Mouse (Mus musculus): ENCODE measurements at regions not wholly inside any gene's neighbourhood (a gene's known extent, or its start where the extent isn't known, plus 50 kb on each side); places are given as distances from the start of the nearest gene placed in this dataset.

- Histone ChIP-seq H3K27ac (ENCODE audit: low read depth, low read length) (no peak overlapping the region), H3K4me2 (ENCODE audit: low read depth, low read length, severe bottlenecking) (no peak overlapping the region), H3K36me3 (ENCODE audit: control insufficient read depth, insufficient read depth, low read length) (no peaks in the 10 kb centered on the region), H3K27me3 (ENCODE audit: control insufficient read depth, insufficient read depth, low read length) (no peaks in the 10 kb centered on the region), H3K9ac (ENCODE audit: low read length) (no peak overlapping the region), H3K4me3 (ENCODE audit: low read depth, low read length) (no peak overlapping the region), H3K4me1 (replicated peaks; ENCODE audit: control insufficient read depth, insufficient read depth, low read length) (no peaks in the 10 kb centered on the region), H3K9me3 (ENCODE audit: control insufficient read depth, low read length) (no peaks in the 10 kb centered on the region)
- DNase-seq (ENCODE audit: low spot score) = peak; percentile 51
- ATAC-seq (replicated peaks; ENCODE audit: low FRiP score) = peak; percentile 33; the same call in 1 of the 2 replicates
- 60% methylated on average over 6 of the region's 6 CpGs for WGBS
These were observed 366.0 kb upstream of the 2610301B20Rik start for GRCm38 (mm10) chr4:10508163-10508821.

DNA sequence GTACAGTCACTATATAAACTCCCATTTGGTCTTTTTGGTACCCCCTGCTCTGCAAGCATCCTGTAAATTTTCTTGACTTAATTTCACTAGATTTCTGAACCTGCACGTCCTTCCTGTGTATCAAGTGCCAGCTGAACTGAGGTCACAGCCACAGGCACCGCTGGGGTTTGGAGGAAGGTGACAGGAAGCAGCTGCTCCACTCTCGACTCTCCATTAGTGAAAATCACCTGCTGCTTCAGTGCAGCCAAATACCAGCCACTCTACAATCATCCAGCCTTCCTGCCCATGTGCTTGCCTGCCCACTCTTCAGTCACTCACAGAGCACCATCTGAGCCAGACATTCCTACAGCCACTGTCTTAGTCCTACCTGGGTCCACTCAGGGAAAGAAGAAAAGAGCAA lies 364.3 kb upstream of the 2610301B20Rik start:
- Histone ChIP-seq H3K36me3 (ENCODE audit: control insufficient read depth, insufficient read depth, low read length) (no peaks in the 10 kb centered on the region), H3K9ac (ENCODE audit: low read length) (no peak overlapping the region), H3K9me3 (ENCODE audit: control insufficient read depth, low read length) (no peaks in the 10 kb centered on the region), H3K27ac (ENCODE audit: low read depth, low read length) (no peak overlapping the region), H3K4me1 (replicated peaks; ENCODE audit: control insufficient read depth, insufficient read depth, low read length) (no peaks in the 10 kb centered on the region), H3K4me3 (ENCODE audit: low read depth, low read length) (no peak overlapping the region), H3K4me2 (ENCODE audit: low read depth, low read length, severe bottlenecking) (no peak overlapping the region), H3K27me3 (ENCODE audit: control insufficient read depth, insufficient read depth, low read length) (no peaks in the 10 kb centered on the region)
- 67% methylated on average over 3 of the region's 3 CpGs for WGBS
- no peak for ATAC-seq (replicated peaks; ENCODE audit: low FRiP score)
- DNase-seq (ENCODE audit: low spot score) = no peak

DNA sequence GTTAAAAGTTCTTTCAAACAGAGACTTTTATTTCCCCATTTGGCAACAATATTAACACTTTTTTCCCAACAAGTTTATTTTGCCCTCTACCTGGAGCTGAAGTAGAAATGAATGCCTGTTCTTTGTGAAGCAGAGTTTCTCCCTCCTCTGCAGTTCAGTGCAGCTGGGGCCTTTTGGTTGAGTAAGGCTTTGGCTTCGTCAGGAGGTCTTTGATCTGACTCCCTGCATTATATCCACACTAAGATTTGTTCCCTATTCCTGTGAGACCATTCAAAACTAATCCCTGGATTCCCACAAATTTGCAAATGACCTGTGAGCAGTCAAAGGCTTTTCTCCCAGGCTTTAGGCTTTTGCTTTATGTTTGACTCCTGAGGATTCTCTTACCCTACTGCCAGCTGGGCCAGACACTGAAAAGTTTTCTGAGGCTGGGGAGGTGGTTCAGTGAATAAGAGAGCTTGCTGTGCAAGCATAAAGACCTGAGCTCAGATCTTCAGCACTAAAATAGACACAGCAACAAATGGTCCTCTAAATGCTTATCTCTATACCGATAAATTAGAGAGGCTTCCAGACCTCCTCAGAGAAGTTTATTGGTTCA lies 323.5 kb upstream of the 2610301B20Rik start:
- no peak for DNase-seq (ENCODE audit: low spot score)
- H3K4me3 ChIP-seq (ENCODE audit: low read depth, low read length) = no peak overlapping the region
- H3K4me2 ChIP-seq (ENCODE audit: low read depth, low read length, severe bottlenecking) = no peak overlapping the region
- no peaks in the 10 kb centered on the region for H3K4me1 ChIP-seq (replicated peaks; ENCODE audit: control insufficient read depth, insufficient read depth, low read length)
- ATAC-seq (replicated peaks; ENCODE audit: low FRiP score) = peak; percentile 63; the same call in 1 of the 2 replicates
- H3K27me3 ChIP-seq (ENCODE audit: control insufficient read depth, insufficient read depth, low read length) = no peaks in the 10 kb centered on the region
- peak overlapping the region; percentile 18; the same call in 1 of the 2 replicates for H3K27ac ChIP-seq (ENCODE audit: low read depth, low read length)
- H3K9me3 ChIP-seq (ENCODE audit: control insufficient read depth, low read length) = no peaks in the 10 kb centered on the region
- no peak overlapping the region for H3K9ac ChIP-seq (ENCODE audit: low read length)
- H3K36me3 ChIP-seq (ENCODE audit: control insufficient read depth, insufficient read depth, low read length) = no peaks in the 10 kb centered on the region
- WGBS = 12% methylated on average over 2 of the region's 2 CpGs

DNA sequence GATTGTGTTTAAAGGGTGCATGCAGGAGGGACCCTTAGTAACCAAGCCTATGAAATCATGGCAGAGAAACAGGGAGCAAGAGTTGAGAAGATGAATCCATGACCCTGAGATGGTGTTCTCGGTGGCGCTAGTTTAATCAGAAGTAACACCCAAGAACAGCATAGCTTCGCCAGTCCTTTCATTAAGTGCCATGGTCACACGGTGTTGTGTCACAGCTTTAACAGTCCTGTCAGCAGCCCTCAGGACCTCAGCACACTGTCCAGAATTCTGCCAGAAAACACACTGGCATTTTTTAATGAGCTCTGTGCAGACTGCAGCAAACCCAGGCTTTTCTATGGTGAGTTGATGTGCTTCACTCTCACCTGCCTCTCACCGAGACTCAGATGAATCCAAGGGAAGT lies 320.6 kb upstream of the 2610301B20Rik start:
- WGBS = 92% methylated on average over 5 of the region's 5 CpGs
- H3K9me3 ChIP-seq (ENCODE audit: control insufficient read depth, low read length) = no peaks in the 10 kb centered on the region
- no peaks in the 10 kb centered on the region for H3K27me3 ChIP-seq (ENCODE audit: control insufficient read depth, insufficient read depth, low read length)
- H3K4me3 ChIP-seq (ENCODE audit: low read depth, low read length) = no peak overlapping the region
- DNase-seq (ENCODE audit: low spot score) = no peak
- ATAC-seq (replicated peaks; ENCODE audit: low FRiP score) = no peak
- H3K4me2 ChIP-seq (ENCODE audit: low read depth, low read length, severe bottlenecking) = no peak overlapping the region
- H3K27ac ChIP-seq (ENCODE audit: low read depth, low read length) = no peak overlapping the region
- H3K9ac ChIP-seq (ENCODE audit: low read length) = no peak overlapping the region
- no peaks in the 10 kb centered on the region for H3K36me3 ChIP-seq (ENCODE audit: control insufficient read depth, insufficient read depth, low read length)
- no peaks in the 10 kb centered on the region for H3K4me1 ChIP-seq (replicated peaks; ENCODE audit: control insufficient read depth, insufficient read depth, low read length)

- no peak overlapping the region for H3K4me3 ChIP-seq (ENCODE audit: low read depth, low read length)
- WGBS = 83% methylated on average over 3 of the region's 3 CpGs
- no peaks in the 10 kb centered on the region for H3K36me3 ChIP-seq (ENCODE audit: control insufficient read depth, insufficient read depth, low read length)
- no peak overlapping the region for H3K9ac ChIP-seq (ENCODE audit: low read length)
- H3K4me1 ChIP-seq (replicated peaks; ENCODE audit: control insufficient read depth, insufficient read depth, low read length) = no peaks in the 10 kb centered on the region
- ATAC-seq (replicated peaks; ENCODE audit: low FRiP score) (no peak), DNase-seq (ENCODE audit: low spot score) (no peak)
- no peak overlapping the region for H3K27ac ChIP-seq (ENCODE audit: low read depth, low read length)
- H3K4me2 ChIP-seq (ENCODE audit: low read depth, low read length, severe bottlenecking) = no peak overlapping the region
- no peaks in the 10 kb centered on the region for H3K27me3 ChIP-seq (ENCODE audit: control insufficient read depth, insufficient read depth, low read length)
- no peaks in the 10 kb centered on the region for H3K9me3 ChIP-seq (ENCODE audit: control insufficient read depth, low read length)
These were observed 314.2 kb upstream of the 2610301B20Rik start for GRCm38 (mm10) chr4:10560078-10560477.

- Histone ChIP-seq H3K27me3 (ENCODE audit: control insufficient read depth, insufficient read depth, low read length) (no peaks in the 10 kb centered on the region), H3K4me2 (ENCODE audit: low read depth, low read length, severe bottlenecking) (no peak overlapping the region), H3K27ac (ENCODE audit: low read depth, low read length) (no peak overlapping the region), H3K9ac (ENCODE audit: low read length) (no peak overlapping the region), H3K9me3 (ENCODE audit: control insufficient read depth, low read length) (no peaks in the 10 kb centered on the region), H3K36me3 (ENCODE audit: control insufficient read depth, insufficient read depth, low read length) (no peaks in the 10 kb centered on the region), H3K4me1 (replicated peaks; ENCODE audit: control insufficient read depth, insufficient read depth, low read length) (no peaks in the 10 kb centered on the region), H3K4me3 (ENCODE audit: low read depth, low read length) (no peak overlapping the region)
- DNase-seq (ENCODE audit: low spot score) (no peak), ATAC-seq (replicated peaks; ENCODE audit: low FRiP score) (no peak)
- WGBS = 88% methylated on average over 10 of the region's 10 CpGs
These were observed 269.8 kb upstream of the 2610301B20Rik start for GRCm38 (mm10) chr4:10604513-10604912.

DNA sequence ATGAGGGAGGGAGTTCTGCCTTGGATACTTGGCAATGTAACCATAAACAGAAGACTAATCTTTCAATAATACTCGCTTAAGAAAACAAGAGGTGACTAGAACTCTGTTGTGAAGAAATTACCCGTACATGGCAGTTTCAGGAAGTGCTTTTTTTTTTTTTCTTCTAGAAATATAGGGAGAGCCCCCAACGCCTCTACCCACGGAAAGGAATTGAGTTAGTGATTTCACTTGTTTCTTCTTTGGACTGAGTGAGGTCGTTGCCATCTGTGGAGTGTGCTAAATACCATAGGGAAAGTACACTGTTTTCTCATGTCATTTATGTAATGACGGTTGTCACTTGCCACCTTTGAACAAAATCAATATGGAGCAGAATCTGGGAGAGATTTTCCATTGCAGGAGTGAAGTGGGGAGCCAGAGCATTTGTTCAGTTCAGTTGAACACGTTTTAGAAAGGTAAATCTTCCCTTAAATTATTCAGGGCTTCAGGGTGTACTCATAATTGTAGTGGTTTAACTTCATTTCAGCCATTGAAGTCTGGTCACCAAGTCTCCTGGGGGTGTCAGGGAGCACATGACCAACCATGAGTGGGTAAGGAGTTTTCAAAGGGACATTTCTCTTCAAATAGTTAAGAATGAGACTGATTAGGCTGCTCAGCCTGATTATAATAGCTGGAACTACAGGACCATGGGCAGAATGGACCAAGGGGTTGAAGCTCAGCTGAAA lies 266.3 kb upstream of the 2610301B20Rik start:
- no peak overlapping the region for H3K4me3 ChIP-seq (ENCODE audit: low read depth, low read length)
- no peaks in the 10 kb centered on the region for H3K9me3 ChIP-seq (ENCODE audit: control insufficient read depth, low read length)
- no peak overlapping the region for H3K27ac ChIP-seq (ENCODE audit: low read depth, low read length)
- DNase-seq (ENCODE audit: low spot score) = no peak
- H3K4me1 ChIP-seq (replicated peaks; ENCODE audit: control insufficient read depth, insufficient read depth, low read length) = no peaks in the 10 kb centered on the region
- no peak overlapping the region for H3K4me2 ChIP-seq (ENCODE audit: low read depth, low read length, severe bottlenecking)
- 85% methylated on average over 7 of the region's 7 CpGs for WGBS
- ATAC-seq (replicated peaks; ENCODE audit: low FRiP score) = no peak
- no peaks in the 10 kb centered on the region for H3K36me3 ChIP-seq (ENCODE audit: control insufficient read depth, insufficient read depth, low read length)
- no peak overlapping the region for H3K9ac ChIP-seq (ENCODE audit: low read length)
- no peaks in the 10 kb centered on the region for H3K27me3 ChIP-seq (ENCODE audit: control insufficient read depth, insufficient read depth, low read length)

DNA sequence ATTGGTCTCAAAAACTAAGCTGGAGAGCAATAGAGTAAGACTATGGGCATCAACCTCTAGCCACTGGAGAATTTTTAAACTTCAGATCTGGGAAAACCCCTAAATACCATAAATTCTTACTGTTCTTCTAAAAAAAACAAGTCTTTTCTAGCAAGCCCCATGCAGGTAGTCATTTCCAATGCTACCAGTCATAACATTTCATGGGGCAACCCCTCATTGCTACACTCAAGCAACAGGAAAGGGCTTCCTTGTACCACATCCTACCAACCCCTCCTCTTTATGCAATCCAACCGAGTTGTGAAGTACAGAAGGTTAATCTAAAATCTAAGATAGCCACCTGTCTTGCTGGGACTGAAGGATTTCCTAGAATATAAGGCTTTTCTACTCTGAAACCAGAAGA lies 263.5 kb upstream of the 2610301B20Rik start:
- no peaks in the 10 kb centered on the region for H3K27me3 ChIP-seq (ENCODE audit: control insufficient read depth, insufficient read depth, low read length)
- WGBS = 64% methylated on average over 1 of the region's 1 CpGs
- H3K4me2 ChIP-seq (ENCODE audit: low read depth, low read length, severe bottlenecking) = no peak overlapping the region
- ATAC-seq (replicated peaks; ENCODE audit: low FRiP score) = no peak
- no peaks in the 10 kb centered on the region for H3K9me3 ChIP-seq (ENCODE audit: control insufficient read depth, low read length)
- H3K4me3 ChIP-seq (ENCODE audit: low read depth, low read length) = no peak overlapping the region
- no peak overlapping the region for H3K9ac ChIP-seq (ENCODE audit: low read length)
- no peak for DNase-seq (ENCODE audit: low spot score)
- H3K36me3 ChIP-seq (ENCODE audit: control insufficient read depth, insufficient read depth, low read length) = no peaks in the 10 kb centered on the region
- H3K4me1 ChIP-seq (replicated peaks; ENCODE audit: control insufficient read depth, insufficient read depth, low read length) = no peaks in the 10 kb centered on the region
- no peak overlapping the region for H3K27ac ChIP-seq (ENCODE audit: low read depth, low read length)
